Mouse (Mus musculus) kidney, postnatal 10 days (tissue): Measurements from ENCODE around the gene Strn3.
"Not testable (repeated sequence)": the region's sequence is repeated elsewhere in the genome, so short reads cannot be mapped to it uniquely, and the experiment has no call there.

Experiments used
- DNase-seq: peaks from one replicate; pipeline ENCODE4 v3.0.0; 2021; ENCODE audit warnings: mixed read lengths

The Strn3 gene

DNA sequence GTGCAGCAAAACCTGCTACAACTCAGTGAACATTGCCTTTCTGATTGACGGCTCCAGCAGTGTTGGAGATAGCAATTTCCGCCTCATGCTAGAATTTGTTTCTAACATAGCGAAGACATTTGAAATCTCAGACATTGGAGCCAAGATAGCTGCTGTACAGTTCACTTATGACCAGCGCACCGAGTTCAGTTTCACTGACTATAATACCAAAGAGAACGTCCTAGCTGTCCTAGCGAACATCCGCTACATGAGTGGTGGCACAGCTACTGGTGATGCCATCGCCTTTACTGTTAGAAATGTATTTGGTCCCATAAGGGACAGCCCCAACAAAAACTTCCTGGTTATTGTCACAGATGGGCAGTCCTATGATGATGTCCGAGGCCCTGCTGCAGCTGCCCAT, 88.4 kb downstream of the Strn3 start:
- DNase-seq = no peak

DNA sequence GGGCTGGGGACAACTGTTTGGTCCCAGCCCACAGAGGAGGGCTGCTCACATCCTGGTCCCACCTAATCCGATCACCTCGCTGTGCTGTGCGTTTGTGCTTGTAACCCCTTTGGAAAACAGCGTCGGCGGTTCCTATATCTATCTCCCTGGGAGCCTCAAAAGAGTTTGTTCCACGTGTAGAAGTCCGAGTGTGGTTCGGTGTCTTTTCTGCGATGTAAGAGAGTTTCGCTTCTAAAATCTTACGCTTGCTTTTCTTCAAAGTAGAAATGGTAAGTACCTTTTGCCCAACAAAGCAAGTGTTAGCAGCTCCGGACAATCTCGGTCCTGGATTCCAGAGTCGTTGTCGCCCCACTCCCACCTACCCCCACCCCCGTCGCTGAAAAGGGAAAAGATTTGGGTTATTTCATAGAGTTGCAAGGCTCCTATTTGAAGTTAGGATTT, 97.6 kb downstream of the Strn3 start:
- DNase-seq = no peak

DNA sequence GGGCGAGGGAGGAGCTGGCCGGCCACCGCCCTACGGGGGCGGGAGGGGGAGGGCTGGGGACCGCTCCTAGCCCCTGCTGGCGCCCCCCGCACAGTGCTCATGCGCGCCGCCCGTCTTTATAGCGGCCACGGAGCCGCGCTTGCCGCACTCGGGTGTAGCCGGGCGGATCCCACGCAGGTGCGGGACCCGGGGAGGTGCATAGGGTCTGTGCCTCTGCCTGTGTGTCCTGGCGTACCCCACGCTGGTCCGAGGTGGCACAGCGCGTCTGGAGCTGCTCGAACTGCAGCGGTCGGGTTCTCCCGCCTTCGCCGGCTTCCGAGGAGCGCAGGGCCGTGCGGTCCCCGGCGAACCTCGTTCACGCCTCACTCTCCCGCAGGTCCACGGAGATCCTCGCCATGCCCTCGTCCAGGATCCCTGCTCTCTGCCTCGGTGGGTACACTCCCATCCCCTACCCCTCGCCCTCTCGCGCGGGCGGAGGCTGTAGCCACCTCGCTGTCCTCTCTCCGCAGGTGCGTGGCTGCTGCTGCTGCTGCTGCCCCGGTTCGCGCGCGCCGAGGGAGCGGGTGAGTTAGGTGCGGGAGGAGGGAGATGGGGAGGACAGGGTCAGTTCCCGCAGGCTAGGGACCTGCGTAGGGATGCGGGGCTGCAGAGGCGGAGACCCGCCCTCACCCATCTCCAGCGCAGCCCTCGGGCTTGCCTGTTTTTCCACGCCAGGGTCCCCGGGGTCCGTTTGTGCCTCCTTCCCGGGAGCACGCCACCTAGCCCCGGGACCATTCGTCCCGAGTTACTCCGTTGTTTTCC, 98.3 kb downstream of the Strn3 start, which contains the start of gene Coch:
TSS of gene Coch (plus strand) at position 113 of the 801 bp plus-strand sequence.
- peak; percentile 44 for DNase-seq

DNA sequence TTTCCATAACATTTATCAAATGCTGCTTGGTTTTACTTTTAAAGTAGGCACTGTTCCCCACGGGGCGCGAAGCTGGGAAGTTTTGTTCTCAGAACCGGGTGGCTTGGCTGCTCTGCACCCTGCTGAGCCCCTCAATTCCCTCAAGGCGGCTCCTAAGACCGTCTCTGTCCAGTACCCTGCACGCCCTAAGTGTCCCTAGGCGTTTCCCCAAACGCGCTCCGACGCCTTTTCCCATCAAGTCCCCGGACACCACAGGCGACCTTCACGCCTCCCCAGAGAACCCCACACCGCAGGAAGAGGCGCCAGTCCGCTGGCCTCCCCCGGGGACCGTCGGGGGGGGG, 98.8 kb downstream of the Strn3 start:
- no peak for DNase-seq

DNA sequence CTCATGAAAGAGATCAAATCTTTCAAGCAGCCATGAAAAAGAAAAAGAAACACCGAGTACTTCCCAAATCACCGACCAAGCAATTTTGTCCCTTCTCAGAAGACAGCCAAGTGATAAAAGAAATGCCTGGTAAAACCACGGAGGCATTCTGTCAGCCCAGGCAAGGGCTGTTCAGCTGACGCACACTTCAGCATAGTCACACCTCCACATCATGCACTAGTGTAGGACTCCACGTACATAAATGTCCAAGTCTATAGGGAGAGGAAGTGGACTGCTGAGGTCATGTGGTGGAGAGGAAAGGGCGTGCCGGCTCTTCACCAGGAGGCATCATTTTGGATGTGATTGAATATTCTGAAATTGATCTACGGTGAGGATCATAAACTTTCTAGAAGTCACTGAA, 99.8 kb downstream of the Strn3 start:
- DNase-seq = no peak

DNA sequence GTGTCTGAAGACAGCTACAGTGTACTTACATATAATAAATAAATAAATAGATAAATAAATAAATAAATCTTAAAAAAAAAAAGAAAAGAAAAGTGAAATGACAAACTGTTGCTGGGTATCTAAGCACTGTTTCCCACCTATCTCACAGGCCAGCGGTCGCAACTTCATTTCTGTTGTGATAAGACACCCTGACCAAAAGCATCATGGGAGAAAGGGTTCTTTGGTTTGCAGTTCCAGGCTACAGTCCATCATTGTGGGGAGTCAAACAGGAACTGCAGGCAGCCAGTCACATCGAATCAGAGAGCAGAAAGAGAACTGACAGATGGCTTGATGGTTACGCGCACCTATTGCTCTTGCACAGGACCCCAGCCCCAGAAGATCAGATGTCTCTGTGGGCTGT, 102.4 kb downstream of the Strn3 start:
- DNase-seq = no peak

DNA sequence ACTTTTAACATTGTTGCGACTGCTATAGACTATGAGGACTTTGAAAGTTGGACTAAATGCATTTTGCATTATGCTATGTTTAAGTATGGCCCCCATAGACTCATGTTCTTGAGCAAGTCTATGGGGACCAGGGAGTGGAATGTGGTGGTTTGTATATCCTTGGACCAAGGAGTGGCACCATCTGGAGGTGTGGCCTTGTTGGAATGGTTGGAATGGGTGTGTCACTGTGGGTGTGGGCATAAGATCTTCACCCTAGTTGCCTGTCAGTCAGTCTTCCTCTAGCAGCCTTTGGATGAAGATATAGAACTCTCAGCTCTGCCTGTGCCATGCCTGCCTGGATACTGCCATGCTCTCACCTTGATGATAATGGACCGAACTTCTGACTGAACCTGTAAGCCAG, 113.9 kb downstream of the Strn3 start:
- DNase-seq = not testable (repeated sequence)

DNA sequence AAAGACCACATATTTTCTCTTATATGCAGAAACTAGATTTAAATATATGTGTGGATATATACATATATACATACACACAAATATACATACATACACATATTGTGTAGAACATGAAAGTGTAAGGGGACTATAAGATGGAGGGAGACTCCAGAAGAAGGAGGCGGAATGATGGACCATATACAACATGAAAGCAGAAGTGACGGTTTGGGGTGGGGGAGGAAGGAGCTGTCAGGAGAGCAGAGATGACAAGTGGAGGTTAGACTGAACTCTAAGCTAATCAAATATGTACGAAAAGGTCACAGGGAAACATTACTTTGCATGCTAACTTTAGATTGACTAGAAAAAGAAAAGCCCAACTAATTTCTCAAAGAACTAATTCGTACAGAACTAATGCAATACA, 119.0 kb downstream of the Strn3 start:
- no peak for DNase-seq

DNA sequence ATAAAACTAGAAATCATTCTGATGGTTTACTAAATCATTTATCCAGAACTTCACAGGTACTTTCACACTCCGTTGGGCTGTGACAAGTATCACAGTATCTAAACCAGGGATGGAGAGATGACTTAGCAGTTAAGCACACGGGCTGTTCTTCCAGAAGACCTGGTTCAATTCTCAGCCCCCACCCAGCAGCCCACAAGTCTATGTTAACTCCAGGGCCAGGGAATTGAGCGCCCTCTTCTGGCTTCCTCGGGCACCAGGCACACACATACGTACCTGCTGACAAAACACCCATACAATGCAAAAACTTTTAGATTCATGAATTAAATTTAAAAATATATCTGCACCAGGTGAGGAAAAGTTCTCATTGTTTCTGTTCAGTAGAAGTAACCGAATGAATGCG, 121.8 kb downstream of the Strn3 start:
- no peak for DNase-seq

DNA sequence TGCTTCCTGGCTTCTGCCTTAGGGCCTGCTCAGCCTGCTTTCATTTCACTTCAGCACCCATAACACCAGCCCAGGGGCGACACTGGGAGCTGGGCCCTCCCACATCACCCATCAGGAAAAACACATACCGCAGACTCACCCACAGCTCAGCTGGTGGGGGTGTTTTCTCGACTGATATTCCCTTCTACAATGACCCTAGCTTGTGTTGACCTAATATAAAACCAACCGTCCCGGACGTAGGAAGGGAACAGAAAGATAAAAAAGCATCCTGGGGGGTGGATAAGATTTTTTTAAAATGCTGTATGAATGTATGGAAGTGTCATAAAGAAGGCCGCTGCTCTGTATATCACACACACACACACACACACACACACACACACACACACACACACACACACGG, 122.2 kb downstream of the Strn3 start:
- no peak for DNase-seq

DNA sequence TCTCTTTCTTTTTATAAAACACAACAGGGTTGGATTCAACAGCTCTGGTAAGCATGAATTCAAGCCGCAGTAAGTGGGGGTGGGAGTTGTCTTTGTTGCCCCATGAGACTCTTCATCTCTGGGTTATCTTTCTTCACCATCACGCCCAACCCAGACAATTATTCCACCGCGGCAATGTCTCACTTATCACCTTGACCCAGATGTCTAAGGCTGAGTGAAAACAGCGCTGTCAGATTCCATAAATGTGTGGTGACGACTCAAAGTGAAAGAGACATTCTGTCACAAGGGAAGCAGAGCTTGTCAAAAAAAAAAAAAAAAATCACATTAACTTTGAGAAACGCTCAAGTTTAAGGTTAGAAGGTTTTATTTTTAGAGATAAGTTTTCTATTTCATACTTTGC, 124.5 kb downstream of the Strn3 start:
- no peak for DNase-seq

DNA sequence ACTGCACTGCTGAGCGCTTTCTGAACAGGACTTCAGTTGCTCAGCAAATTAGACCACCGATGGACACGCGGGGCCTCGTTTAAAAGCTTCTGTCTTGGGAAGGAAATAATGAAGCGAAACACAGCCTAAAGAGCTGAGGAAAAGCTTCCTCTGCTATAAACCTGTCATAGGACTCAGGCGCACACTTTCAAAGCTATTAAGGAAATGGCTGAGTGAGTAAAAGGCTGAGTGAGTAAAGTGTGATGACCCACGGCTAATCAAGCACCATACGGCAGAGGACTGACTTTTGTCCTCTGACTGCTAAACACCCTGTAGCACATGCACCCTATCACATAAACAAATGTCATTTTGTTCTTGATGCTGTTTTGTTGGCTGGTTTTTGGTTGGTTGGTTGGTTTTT, 130.3 kb downstream of the Strn3 start:
- no peak for DNase-seq
